Mouse (Mus musculus): ENCODE results near the gene Ppp3r1. TPM values are rescaled to one million over a fixed set of nuclear protein-coding genes. Genes with fewer than 3 reads are reported as not detected.
"Not testable (repeated sequence)": the region's sequence is repeated elsewhere in the genome, so short reads cannot be mapped to it uniquely, and the experiment has no call there.

Ppp3r1 gene
- polyA plus RNA-seq, 1 experiment from 2014 or later, result 90.0 TPM

DNA sequence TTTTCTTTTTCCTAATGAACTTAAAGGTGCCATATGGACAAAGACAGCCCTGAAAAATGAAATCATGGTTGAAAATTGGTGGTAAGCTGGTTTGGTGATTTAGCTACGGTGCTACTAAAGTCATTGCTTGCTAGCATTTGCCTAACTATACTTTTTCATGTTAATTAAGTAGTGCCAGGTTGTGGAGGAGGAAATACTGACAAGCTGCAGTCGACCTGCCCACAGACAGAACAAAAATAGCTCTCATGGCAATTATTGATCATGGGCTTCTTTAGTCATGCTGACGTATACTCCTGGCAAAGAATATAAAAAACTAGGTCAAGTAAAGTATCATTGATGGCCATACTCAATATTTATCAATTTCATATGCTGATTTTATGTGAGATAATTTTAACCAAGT is 56.4 kb downstream of the Ppp3r1 start:
- no peak for TF ChIP-seq CTCF (IDR thresholded peaks at IDR 0.05; ENCODE audit: low read depth)
- H3K9me3 ChIP-seq (ENCODE audit: low read depth, low read length), result no peaks in the 10 kb centered on the region
- no peak overlapping the region for H3K4me3 ChIP-seq (ENCODE audit: low read depth, low read length)
- H3K4me1 ChIP-seq (ENCODE audit: insufficient read depth), result no peaks in the 10 kb centered on the region
- DNase-seq (no peak), ATAC-seq (ENCODE audit: insufficient read depth) (no peak)
- H3K36me3 ChIP-seq (ENCODE audit: insufficient read depth), result 0 out of 2 replicates have a peak, but pooled peaks cover under 1% of the 10 kb centered on the region
- no peak overlapping the region for H3K9ac ChIP-seq
- H3K27ac ChIP-seq (ENCODE audit: low read depth), result no peak overlapping the region
- WGBS, result 87% methylated on average over 3 of the region's 3 CpGs
- no peaks in the 10 kb centered on the region for H3K27me3 ChIP-seq (ENCODE audit: insufficient read depth, low read length)
- H3K4me2 ChIP-seq, result no peak overlapping the region

DNA sequence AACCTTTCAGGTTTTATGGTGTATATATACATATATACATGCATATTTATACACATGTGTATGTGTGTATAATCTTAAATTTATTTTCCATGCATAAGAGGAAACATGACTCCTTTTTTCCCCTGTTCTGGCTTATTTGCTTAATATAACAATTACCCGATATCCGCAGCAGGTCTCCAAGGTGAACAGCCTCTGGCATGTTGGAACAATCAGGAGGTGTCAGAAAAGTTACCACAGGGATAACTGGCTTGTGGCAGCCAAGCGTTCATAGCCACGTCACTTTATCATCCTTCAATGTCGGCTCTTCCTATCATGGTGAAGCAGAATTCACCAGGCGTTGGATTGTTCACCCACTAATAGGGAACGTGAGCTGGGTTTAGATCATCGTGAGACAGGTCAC is 62.1 kb downstream of the Ppp3r1 start:
- Histone ChIP-seq H3K4me3 (ENCODE audit: low read depth, low read length) (no peak overlapping the region), H3K27me3 (ENCODE audit: insufficient read depth, low read length) (no peaks in the 10 kb centered on the region), H3K27ac (ENCODE audit: low read depth) (no peak overlapping the region), H3K36me3 (ENCODE audit: insufficient read depth) (peaks cover 24% of the 10 kb centered on the region), H3K9ac (no peak overlapping the region), H3K9me3 (ENCODE audit: low read depth, low read length) (no peaks in the 10 kb centered on the region), H3K4me1 (ENCODE audit: insufficient read depth) (no peaks in the 10 kb centered on the region), H3K4me2 (no peak overlapping the region)
- TF ChIP-seq CTCF (IDR thresholded peaks at IDR 0.05; ENCODE audit: low read depth), result no peak
- ATAC-seq (ENCODE audit: insufficient read depth) (no peak), DNase-seq (no peak)
- WGBS, result 91% methylated on average over 8 of the region's 8 CpGs

- no peaks in the 10 kb centered on the region for H3K27me3 ChIP-seq (ENCODE audit: insufficient read depth, low read length)
- peaks cover 40% of the 10 kb centered on the region for H3K36me3 ChIP-seq (ENCODE audit: insufficient read depth)
- ATAC-seq (ENCODE audit: insufficient read depth), result peak; percentile 49; the same call in 1 of the 2 replicates
- 51% methylated on average over 5 of the region's 5 CpGs for whole genome bisulfite sequencing
- H3K9me3 ChIP-seq (ENCODE audit: low read depth, low read length), result no peaks in the 10 kb centered on the region
- no peak overlapping the region for H3K4me3 ChIP-seq (ENCODE audit: low read depth, low read length)
- no peak overlapping the region for H3K4me2 ChIP-seq
- DNase-seq, result peak; percentile 26
- H3K4me1 ChIP-seq (ENCODE audit: insufficient read depth), result no peaks in the 10 kb centered on the region
- H3K9ac ChIP-seq, result no peak overlapping the region
- no peak for TF ChIP-seq CTCF (IDR thresholded peaks at IDR 0.05; ENCODE audit: low read depth)
- H3K27ac ChIP-seq (ENCODE audit: low read depth), result no peak overlapping the region
These were observed 73.7 kb downstream of the Ppp3r1 start for GRCm38 (mm10) chr11:17232792-17233191.

- H3K27ac ChIP-seq (ENCODE audit: low read depth), result no peak overlapping the region
- no peaks in the 10 kb centered on the region for H3K27me3 ChIP-seq (ENCODE audit: insufficient read depth, low read length)
- ATAC-seq (ENCODE audit: insufficient read depth) (no peak), DNase-seq (no peak)
- H3K4me1 ChIP-seq (ENCODE audit: insufficient read depth), result no peaks in the 10 kb centered on the region
- no peak overlapping the region for H3K4me2 ChIP-seq
- no peak overlapping the region for H3K9ac ChIP-seq
- no peaks in the 10 kb centered on the region for H3K9me3 ChIP-seq (ENCODE audit: low read depth, low read length)
- WGBS, result 77% methylated on average over 5 of the region's 5 CpGs
- H3K36me3 ChIP-seq (ENCODE audit: insufficient read depth), result peaks cover 20% of the 10 kb centered on the region
- no peak for TF ChIP-seq CTCF (IDR thresholded peaks at IDR 0.05; ENCODE audit: low read depth)
- H3K4me3 ChIP-seq (ENCODE audit: low read depth, low read length), result no peak overlapping the region
These were observed 77.5 kb downstream of the Ppp3r1 start for GRCm38 (mm10) chr11:17236449-17237037.

DNA sequence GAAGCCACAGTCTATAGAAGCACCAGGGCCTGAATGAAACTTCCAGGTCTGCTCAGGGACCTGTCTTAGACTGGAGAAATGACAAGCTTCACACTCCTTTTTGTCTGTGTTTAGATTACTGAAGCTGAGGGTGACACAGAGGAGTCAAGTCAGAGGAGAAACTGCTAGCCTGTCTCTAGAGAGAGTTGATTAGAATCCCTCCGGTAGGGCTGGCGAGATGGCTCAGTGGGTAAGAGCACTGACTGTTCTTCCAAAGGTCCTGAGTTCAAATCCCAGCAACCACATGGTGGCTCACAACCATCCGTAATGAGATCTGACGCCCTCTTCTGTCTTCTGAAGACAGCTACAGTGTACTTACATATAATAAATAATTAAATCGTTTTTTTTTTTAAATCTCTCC is 79.5 kb downstream of the Ppp3r1 start:
- H3K36me3 ChIP-seq (ENCODE audit: insufficient read depth); H3K27ac ChIP-seq (ENCODE audit: low read depth); H3K4me2 ChIP-seq; DNase-seq; H3K27me3 ChIP-seq (ENCODE audit: insufficient read depth, low read length); H3K4me3 ChIP-seq (ENCODE audit: low read depth, low read length); ATAC-seq (ENCODE audit: insufficient read depth); H3K9ac ChIP-seq; H3K4me1 ChIP-seq (ENCODE audit: insufficient read depth); H3K9me3 ChIP-seq (ENCODE audit: low read depth, low read length): not testable (repeated sequence)
- WGBS, result 82% methylated on average over 5 of the region's 5 CpGs

GRCm38 (mm10) chr11:17248715-17249114 is 89.7 kb downstream of the Ppp3r1 start:
- no peaks in the 10 kb centered on the region for H3K9me3 ChIP-seq (ENCODE audit: low read depth, low read length)
- H3K4me1 ChIP-seq (ENCODE audit: insufficient read depth), result no peaks in the 10 kb centered on the region
- no peak overlapping the region for H3K4me3 ChIP-seq (ENCODE audit: low read depth, low read length)
- H3K27me3 ChIP-seq (ENCODE audit: insufficient read depth, low read length), result no peaks in the 10 kb centered on the region
- H3K9ac ChIP-seq, result no peak overlapping the region
- H3K36me3 ChIP-seq (ENCODE audit: insufficient read depth), result no peaks in the 10 kb centered on the region
- H3K27ac ChIP-seq (ENCODE audit: low read depth), result no peak overlapping the region
- DNase-seq, result no peak
- ATAC-seq (ENCODE audit: insufficient read depth), result no peak
- H3K4me2 ChIP-seq, result no peak overlapping the region
- no peak for TF ChIP-seq CTCF (IDR thresholded peaks at IDR 0.05; ENCODE audit: low read depth)

Other genes with a start within 250 kb of the Ppp3r1 start
- gene Fbxo48, start 207.9 kb upstream of the Ppp3r1 start, polyA plus RNA-seq (2014; fragmentation: Nextera tagmentation; extraction: Ambion mirVana), result 2.0 and 2.8 TPM in 2 replicates
- 36.5 and 40.0 TPM in 2 replicates for gene Cnrip1, start 107.7 kb upstream of the Ppp3r1 start, polyA plus RNA-seq (2014; fragmentation: Nextera tagmentation; extraction: Ambion mirVana)
- gene Plek, start 106.9 kb upstream of the Ppp3r1 start, polyA plus RNA-seq (2014; fragmentation: Nextera tagmentation; extraction: Ambion mirVana), result 5.3 and 6.1 TPM in 2 replicates
- gene Wdr92, start 22.8 kb downstream of the Ppp3r1 start, polyA plus RNA-seq (2014; fragmentation: Nextera tagmentation; extraction: Ambion mirVana), result 23.4 and 24.8 TPM in 2 replicates
- gene Pno1, start 52.3 kb downstream of the Ppp3r1 start, polyA plus RNA-seq (2014; fragmentation: Nextera tagmentation; extraction: Ambion mirVana), result 79.1 and 84.1 TPM in 2 replicates
- 95.2 and 116 TPM in 2 replicates for gene C1d, start 98.3 kb downstream of the Ppp3r1 start, polyA plus RNA-seq (2014; fragmentation: Nextera tagmentation; extraction: Ambion mirVana)

All from lung, embryonic 14.5 days (tissue).